Mouse (Mus musculus) liver, embryonic 16.5 days (tissue): ENCODE measurements at regions not wholly inside any gene's neighbourhood (a gene's known extent, or its start where the extent isn't known, plus 50 kb on each side); places are given as distances from the start of the nearest gene placed in this dataset.

Experiments used
- ATAC-seq: fragments of 200-750 bp; cut with Nextera tagmentation; 2 replicates; pipeline ENCODE4 v1.8.0; 2017; ENCODE audit warnings: low read depth, mild to moderate bottlenecking, moderate number of reproducible peaks, moderate library complexity
- H3K27ac ChIP-seq: fragments of 300-500 bp; sonication (generic); 2 replicates; pipeline ENCODE4 v1.5.1; 2014; ENCODE audit warnings: mild to moderate bottlenecking, low read length
- H3K27me3 ChIP-seq: fragments of 300-500 bp; sonication (generic); 2 replicates; pipeline ENCODE4 v1.6.1; 2014; ENCODE audit warnings: low read depth, low read length, mixed read lengths; ENCODE audit not compliant: control insufficient read depth, insufficient read depth
- H3K36me3 ChIP-seq: fragments of 300-500 bp; sonication (generic); 2 replicates; pipeline ENCODE4 v1.6.1; 2014; ENCODE audit warnings: mild to moderate bottlenecking; ENCODE audit not compliant: control insufficient read depth, insufficient read depth
- H3K4me1 ChIP-seq: fragments of 300-500 bp; sonication (generic); 2 replicates; pipeline ENCODE4 v1.6.1; 2014; ENCODE audit warnings: low read depth, low read length, mixed read lengths; ENCODE audit not compliant: control insufficient read depth
- H3K4me2 ChIP-seq: fragments of 300-500 bp; sonication (generic); 2 replicates; pipeline ENCODE4 v1.6.1; 2014; ENCODE audit warnings: low read depth, low read length, mixed read lengths
- H3K4me3 ChIP-seq: fragments of 300-500 bp; sonication (generic); 2 replicates; pipeline ENCODE4 v1.5.1; 2014; ENCODE audit warnings: low read depth, mild to moderate bottlenecking, low read length
- H3K9ac ChIP-seq: fragments of 300-500 bp; sonication (generic); 2 replicates; pipeline ENCODE4 v1.6.1; 2014; ENCODE audit warnings: low read depth, low read length
- H3K9me3 ChIP-seq: fragments of 300-500 bp; sonication (generic); replicated peaks from 2 replicates; pipeline ENCODE4 v1.6.1; 2016; ENCODE audit warnings: low read length; ENCODE audit not compliant: control insufficient read depth
- WGBS: fragments of 180-500 bp; shearing (Covaris S2); extraction: QIAGEN DNeasy Blood & Tissue Kit; methylation state at CpG from one replicate; pipeline ENCODE4 v1.1.7; 2014; ENCODE audit not compliant: insufficient replicate concordance; 5-methylcytosine and 5-hydroxymethylcytosine counted together

DNA sequence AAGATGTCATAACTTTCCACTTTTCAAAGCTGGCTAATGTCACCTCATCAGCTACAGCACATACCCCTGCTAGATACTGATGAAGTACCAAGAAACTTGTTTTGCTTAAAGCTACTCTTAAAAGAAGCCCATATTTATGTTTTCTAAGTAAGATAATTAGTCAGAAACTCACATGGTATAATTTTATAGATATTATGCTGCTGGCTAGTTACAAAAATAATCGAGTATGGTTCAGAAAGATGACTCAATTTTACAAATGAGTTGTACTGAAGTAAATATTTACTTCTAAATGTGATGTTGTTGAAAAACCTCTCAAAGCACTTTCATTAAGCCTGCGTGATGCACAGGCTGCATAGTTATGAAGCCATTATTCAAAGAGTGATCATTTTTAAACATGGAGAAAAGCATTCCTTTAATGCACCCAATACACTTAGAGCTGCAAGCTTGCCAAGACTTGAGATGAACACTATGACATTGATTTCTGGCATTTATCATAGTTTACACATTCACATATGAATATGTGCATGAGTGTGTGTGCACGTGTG lies 582.3 kb upstream of the Gm26657 start:
- Histone ChIP-seq H3K4me1 (no peaks in the 10 kb centered on the region), H3K27ac (no peak overlapping the region), H3K4me2 (no peak overlapping the region), H3K36me3 (no peaks in the 10 kb centered on the region), H3K9me3 (no peaks in the 10 kb centered on the region), H3K27me3 (no peaks in the 10 kb centered on the region), H3K4me3 (no peak overlapping the region), H3K9ac (no peak overlapping the region)
- 53% methylated on average over 3 of the region's 3 CpGs for WGBS
- no peak for ATAC-seq

GRCm38 (mm10) chr4:56150716-56151115 lies 589.2 kb upstream of the Gm26657 start:
- no peaks in the 10 kb centered on the region for H3K4me1 ChIP-seq
- no peak overlapping the region for H3K27ac ChIP-seq
- H3K27me3 ChIP-seq = no peaks in the 10 kb centered on the region
- H3K4me2 ChIP-seq = no peak overlapping the region
- no peak for ATAC-seq
- no peak overlapping the region for H3K9ac ChIP-seq
- no peaks in the 10 kb centered on the region for H3K9me3 ChIP-seq
- H3K4me3 ChIP-seq = no peak overlapping the region
- H3K36me3 ChIP-seq = no peaks in the 10 kb centered on the region
- 77% methylated on average over 1 of the region's 1 CpGs for WGBS

DNA sequence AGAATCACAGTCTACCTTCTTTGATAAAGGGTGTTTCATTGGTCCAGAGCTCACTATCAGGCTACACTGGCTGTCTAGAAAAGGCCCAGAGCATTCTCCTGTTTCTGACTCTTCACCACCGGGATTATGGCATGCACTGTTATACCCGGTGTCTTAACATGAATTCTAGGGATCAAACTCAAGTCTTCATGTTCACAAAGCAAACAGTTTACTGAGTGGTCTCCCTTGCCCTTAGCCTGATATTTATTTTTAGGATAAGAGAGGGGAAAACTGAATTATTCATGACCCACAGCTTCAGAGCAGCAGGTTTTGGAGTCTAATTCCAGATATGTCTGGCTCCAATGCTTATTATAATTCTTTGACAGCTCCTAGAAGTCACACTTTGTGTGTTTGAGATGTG lies 596.0 kb upstream of the Gm26657 start:
- Histone ChIP-seq H3K4me3 (no peak overlapping the region), H3K4me1 (no peaks in the 10 kb centered on the region), H3K27me3 (no peaks in the 10 kb centered on the region), H3K27ac (no peak overlapping the region), H3K36me3 (no peaks in the 10 kb centered on the region), H3K9ac (no peak overlapping the region), H3K4me2 (no peak overlapping the region), H3K9me3 (no peaks in the 10 kb centered on the region)
- ATAC-seq = no peak
- WGBS = 67% methylated on average over 2 of the region's 2 CpGs

- 77% methylated on average over 3 of the region's 3 CpGs for WGBS
- no peaks in the 10 kb centered on the region for H3K9me3 ChIP-seq
- H3K36me3 ChIP-seq = no peaks in the 10 kb centered on the region
- H3K4me3 ChIP-seq = no peak overlapping the region
- H3K9ac ChIP-seq = no peak overlapping the region
- no peak overlapping the region for H3K27ac ChIP-seq
- no peaks in the 10 kb centered on the region for H3K4me1 ChIP-seq
- no peak for ATAC-seq
- H3K27me3 ChIP-seq = no peaks in the 10 kb centered on the region
- H3K4me2 ChIP-seq = no peak overlapping the region
Observed at GRCm38 (mm10) chr4:56136837-56137236, 603.0 kb upstream of the Gm26657 start.

GRCm38 (mm10) chr4:56134350-56134749 lies 602.1 kb upstream of the Klf4 start:
- no peaks in the 10 kb centered on the region for H3K4me1 ChIP-seq
- H3K4me3 ChIP-seq = no peak overlapping the region
- H3K27ac ChIP-seq = no peak overlapping the region
- H3K36me3 ChIP-seq = no peaks in the 10 kb centered on the region
- no peaks in the 10 kb centered on the region for H3K9me3 ChIP-seq
- 51% methylated on average over 5 of the region's 5 CpGs for WGBS
- H3K4me2 ChIP-seq = no peak overlapping the region
- ATAC-seq = no peak
- no peaks in the 10 kb centered on the region for H3K27me3 ChIP-seq
- H3K9ac ChIP-seq = no peak overlapping the region

DNA sequence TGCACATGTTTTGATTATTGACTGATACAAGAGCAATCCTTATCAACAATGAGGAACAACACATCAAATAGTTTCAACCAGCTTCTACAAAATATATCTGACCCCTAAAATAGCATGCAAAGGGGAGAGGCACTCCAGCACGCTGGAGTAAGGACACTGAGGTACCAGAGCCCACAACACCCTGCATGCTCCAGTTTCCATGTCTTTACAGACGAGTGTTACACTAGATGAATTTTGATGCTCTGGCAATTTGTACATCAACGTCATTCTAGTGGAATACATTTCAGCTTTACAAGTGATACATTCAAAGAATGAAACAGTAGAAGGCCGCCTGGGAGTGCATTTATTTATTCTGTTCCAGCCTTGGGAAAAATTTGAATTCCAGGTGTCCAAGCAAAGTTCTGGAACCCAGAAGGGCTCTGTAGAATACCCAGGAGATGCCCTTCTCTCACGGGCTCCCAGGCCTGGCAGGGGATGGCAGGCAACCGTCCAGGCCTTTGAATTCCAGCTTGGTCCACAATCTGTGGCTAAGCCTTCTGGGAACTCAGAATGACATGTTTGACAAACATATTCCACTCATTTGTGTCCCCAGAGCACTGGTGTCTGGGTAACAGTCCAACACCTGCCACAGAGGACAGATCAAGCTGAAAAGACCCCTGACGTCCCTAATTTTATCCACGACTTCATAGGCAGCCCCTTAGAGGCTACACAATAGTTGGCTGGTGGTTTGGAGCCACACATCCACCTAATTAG lies 595.6 kb upstream of the Klf4 start:
- Histone ChIP-seq H3K9me3 (no peaks in the 10 kb centered on the region), H3K4me3 (no peak overlapping the region), H3K9ac (no peak overlapping the region), H3K4me2 (no peak overlapping the region), H3K4me1 (no peaks in the 10 kb centered on the region), H3K27me3 (no peaks in the 10 kb centered on the region), H3K27ac (no peak overlapping the region), H3K36me3 (no peaks in the 10 kb centered on the region)
- no peak for ATAC-seq
- 56% methylated on average over 8 of the region's 8 CpGs for WGBS

GRCm38 (mm10) chr4:56124515-56124914 lies 592.2 kb upstream of the Klf4 start:
- ATAC-seq = no peak

DNA sequence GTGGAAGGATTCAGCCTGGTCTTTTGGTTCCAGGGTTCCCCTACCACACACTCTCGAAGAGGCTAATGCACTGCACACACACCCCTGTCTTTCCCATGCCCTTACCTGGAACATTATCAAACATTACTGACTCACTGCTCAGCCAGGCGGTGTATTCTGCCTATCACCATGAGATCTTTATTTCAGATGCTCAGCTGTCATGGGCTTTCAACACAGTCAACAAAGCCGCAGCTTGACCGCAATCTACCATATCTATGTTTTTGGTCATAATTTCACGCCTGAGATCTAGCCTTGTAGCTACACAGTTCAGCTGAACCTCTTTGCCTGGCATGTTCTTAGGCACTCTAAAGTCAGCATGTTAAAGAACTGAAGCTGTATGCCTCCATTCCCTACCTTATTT lies 589.9 kb upstream of the Klf4 start:
- H3K4me2 ChIP-seq = no peak overlapping the region
- H3K36me3 ChIP-seq = no peaks in the 10 kb centered on the region
- no peaks in the 10 kb centered on the region for H3K4me1 ChIP-seq
- H3K9ac ChIP-seq = no peak overlapping the region
- H3K9me3 ChIP-seq = no peaks in the 10 kb centered on the region
- H3K4me3 ChIP-seq = no peak overlapping the region
- WGBS = 67% methylated on average over 5 of the region's 5 CpGs
- H3K27ac ChIP-seq = no peak overlapping the region
- no peak for ATAC-seq
- no peaks in the 10 kb centered on the region for H3K27me3 ChIP-seq

More at GRCm38 (mm10) chr4:56124515-56124914, 592.2 kb upstream of the Klf4 start:
- Histone ChIP-seq H3K4me2 (no peak overlapping the region), H3K9me3 (no peaks in the 10 kb centered on the region), H3K36me3 (no peaks in the 10 kb centered on the region), H3K9ac (no peak overlapping the region), H3K4me1 (no peaks in the 10 kb centered on the region), H3K27me3 (no peaks in the 10 kb centered on the region), H3K4me3 (no peak overlapping the region), H3K27ac (no peak overlapping the region)

DNA sequence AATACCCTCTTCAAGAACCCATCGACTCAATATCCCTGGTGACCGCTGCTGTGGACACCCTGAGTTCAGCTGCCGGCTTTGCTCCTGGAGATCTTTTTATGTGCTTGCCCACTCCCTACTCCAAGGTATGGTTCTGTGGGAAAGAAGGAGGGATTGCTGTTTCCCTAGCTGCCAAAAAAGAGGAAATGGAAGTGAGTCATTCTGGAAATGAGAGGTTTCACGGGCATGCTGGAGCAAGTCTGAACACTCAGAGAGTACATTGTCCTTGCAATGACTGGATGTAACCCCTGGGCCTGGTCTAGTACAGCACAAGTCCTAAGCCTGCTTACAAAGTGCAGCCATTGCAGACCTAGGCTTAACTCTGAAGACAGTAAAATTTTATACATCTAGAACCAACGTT lies 589.4 kb upstream of the Klf4 start:
- Histone ChIP-seq H3K4me1 (no peaks in the 10 kb centered on the region), H3K9ac (no peak overlapping the region), H3K36me3 (no peaks in the 10 kb centered on the region), H3K4me3 (no peak overlapping the region), H3K27ac (no peak overlapping the region), H3K9me3 (no peaks in the 10 kb centered on the region), H3K4me2 (no peak overlapping the region), H3K27me3 (no peaks in the 10 kb centered on the region)
- WGBS = 61% methylated on average over 5 of the region's 5 CpGs
- no peak for ATAC-seq
